Mouse (Mus musculus): ENCODE data around the gene Ift46.

GRCm38 (mm10) chr9:44832356-44832755 is 64.6 kb downstream of the Ift46 start:
- TF ChIP-seq CTCF (conservative IDR thresholded peaks at IDR 0.05; ENCODE audit: low read length) (no peak), NANOG (IDR thresholded peaks at IDR 0.05; ENCODE audit: borderline replicate concordance, low read length) (no peak), POU5F1 (IDR thresholded peaks at IDR 0.05; ENCODE audit: borderline replicate concordance, low read length) (no peak)

Data from E14TG2a.4 (cell line).